ENCODE assay signal across 1 mouse cellular context in genomic region chr19:30554467-30554881, GRCm38 (mm10).
TF ChIP-seq lines count a peak whose summit lies in the region.

No protein-coding gene starts in this region.

TF ChIP-seq in CH12.LX, 34 proteins besides CTCF, POLR2A, EP300 and RAD21 (continued from another document):
- no peak for TF ChIP-seq USF1 (IDR thresholded peaks at IDR 0.05; ENCODE audit: low read depth, low read length)
- no peak for TF ChIP-seq ELF1 (IDR thresholded peaks at IDR 0.05; ENCODE audit: low read depth, low read length)
- TF ChIP-seq MAFK (IDR thresholded peaks at IDR 0.05; ENCODE audit: insufficient replicate concordance, low read length) = no peak
- TF ChIP-seq HCFC1 (IDR thresholded peaks at IDR 0.05; ENCODE audit: low read depth, low read length) = no peak
- TF ChIP-seq SMC3 (IDR thresholded peaks at IDR 0.05; ENCODE audit: low read depth, low read length) = peak; percentile 91
- TF ChIP-seq MAX (IDR thresholded peaks at IDR 0.05; ENCODE audit: low read length) = no peak
- TF ChIP-seq PAX5 (IDR thresholded peaks at IDR 0.05; ENCODE audit: low read length) = no peak
- no peak for TF ChIP-seq MYC (IDR thresholded peaks at IDR 0.05; ENCODE audit: low read depth, low read length)
- TF ChIP-seq MXI1 (IDR thresholded peaks at IDR 0.05; ENCODE audit: low read depth, low read length) = no peak
